ENCODE assay signal across 10 mouse cellular contexts in genomic region chr2:103592591-103592929, GRCm38 (mm10). TPM values are rescaled to one million over a fixed set of nuclear protein-coding genes. Genes with fewer than 3 reads are reported as not detected.
DNase-seq lines count a peak whose midpoint lies in the region; ATAC-seq lines count a peak whose summit lies in the region.
"Had no signal": no experiment of that assay in that cellular context is flagged by ENCODE, and none has a peak within 500 bp of the region (broad histone marks: within the 10 kb centered on the region; RNA-seq: fewer than 3 reads in every experiment).

No protein-coding gene starts in this region.

- no peak overlapping the region for H3K4me3 ChIP-seq in heart, embryonic 15.5 days
- no peak overlapping the region for H3K4me3 ChIP-seq in forebrain, embryonic 10.5 days
- no peak overlapping the region for H3K4me3 ChIP-seq in hindbrain, embryonic 13.5 days
- H3K4me3 ChIP-seq in midbrain, embryonic 14.5 days (replicated peaks; ENCODE audit: low read depth, low read length): no peak overlapping the region
- H3K4me3 ChIP-seq: lung, embryonic 15.5 days; myocyte had no signal

- peak overlapping the region; percentile 11; the same call in 1 of the 2 replicates for H3K4me2 ChIP-seq in heart, embryonic 15.5 days
- no peak overlapping the region for H3K4me2 ChIP-seq in hindbrain, embryonic 13.5 days
- 0 out of 2 replicates have a peak overlapping the region, but pooled peaks have one; percentile 0 for H3K4me2 ChIP-seq in midbrain, embryonic 14.5 days (ENCODE audit: low read length)
- H3K4me2 ChIP-seq: lung, embryonic 15.5 days had no signal

- peaks cover 94% of the 10 kb centered on the region for H3K4me1 ChIP-seq in heart, embryonic 15.5 days (replicated peaks)
- H3K4me1 ChIP-seq in forebrain, embryonic 10.5 days: peaks cover 52% of the 10 kb centered on the region
- peaks cover 42% of the 10 kb centered on the region for H3K4me1 ChIP-seq in hindbrain, embryonic 13.5 days (replicated peaks)
- peaks cover 22% of the 10 kb centered on the region for H3K4me1 ChIP-seq in midbrain, embryonic 14.5 days (ENCODE audit: control insufficient read depth, insufficient read depth, low read length)

- 0 out of 2 replicates have a peak, but pooled peaks have one; percentile 11 for ATAC-seq in heart, embryonic 15.5 days (replicated peaks; ENCODE audit: insufficient number of reproducible peaks, insufficient read depth, low FRiP score, low read depth)
- ATAC-seq in hindbrain, embryonic 13.5 days (ENCODE audit: low FRiP score): peak; percentile 29; the same call in 1 of the 2 replicates
- ATAC-seq in midbrain, embryonic 14.5 days (ENCODE audit: low FRiP score, low TSS enrichment): 0 out of 2 replicates have a peak, but pooled peaks have one; percentile 46

- no peak for DNase-seq in heart, adult 18-20 months
- DNase-seq in forebrain, embryonic 10.5 days (ENCODE audit: extremely low spot score, low spot score): no peak
- DNase-seq in midbrain, embryonic 14.5 days: no peak
- no peak for DNase-seq in urinary bladder, adult 2 months (ENCODE audit: low spot score)
- no peak for DNase-seq in lung, postnatal 36 days
- no peak for DNase-seq in c-Kit-positive CD71-positive TER-119-positive erythroid progenitor cells, embryonic 14.5 days (ENCODE audit: low spot score)

- H3K27me3 ChIP-seq in heart, embryonic 15.5 days: no peaks in the 10 kb centered on the region
- H3K27me3 ChIP-seq in forebrain, embryonic 10.5 days (ENCODE audit: poor library complexity, severe bottlenecking): no peaks in the 10 kb centered on the region
- H3K27me3 ChIP-seq in hindbrain, embryonic 13.5 days: no peaks in the 10 kb centered on the region
- H3K27me3 ChIP-seq in midbrain, embryonic 14.5 days (ENCODE audit: control insufficient read depth, insufficient read depth, low read length): no peaks in the 10 kb centered on the region
- H3K27me3 ChIP-seq: lung, embryonic 15.5 days had no signal

- H3K36me3 ChIP-seq in heart, embryonic 15.5 days: no peaks in the 10 kb centered on the region
- H3K36me3 ChIP-seq in forebrain, embryonic 10.5 days (replicated peaks): no peaks in the 10 kb centered on the region
- no peaks in the 10 kb centered on the region for H3K36me3 ChIP-seq in hindbrain, embryonic 13.5 days
- no peaks in the 10 kb centered on the region for H3K36me3 ChIP-seq in midbrain, embryonic 14.5 days (ENCODE audit: control insufficient read depth, insufficient read depth, low read length)
- H3K36me3 ChIP-seq: lung, embryonic 15.5 days had no signal

- H3K9ac ChIP-seq in heart, embryonic 15.5 days: no peak overlapping the region
- H3K9ac ChIP-seq in hindbrain, embryonic 13.5 days: peak overlapping the region; percentile 1; the same call in 1 of the 2 replicates
- no peak overlapping the region for H3K9ac ChIP-seq in midbrain, embryonic 14.5 days (replicated peaks; ENCODE audit: low read length)
- H3K9ac ChIP-seq: lung, embryonic 15.5 days had no signal

- H3K27ac ChIP-seq in heart, embryonic 15.5 days: peak overlapping the region; percentile 75
- H3K27ac ChIP-seq in forebrain, embryonic 10.5 days: peak overlapping the region; percentile 12; the same call in 1 of the 2 replicates
- peak overlapping the region; percentile 63 for H3K27ac ChIP-seq in hindbrain, embryonic 13.5 days
- peak overlapping the region; percentile 14 for H3K27ac ChIP-seq in midbrain, embryonic 14.5 days (replicated peaks; ENCODE audit: low read depth, low read length)

- WGBS in heart, embryonic 15.5 days: 32% methylated on average over 3 of the region's 3 CpGs
- WGBS in forebrain, embryonic 10.5 days: 79% methylated on average over 3 of the region's 3 CpGs
- 78% methylated on average over 3 of the region's 3 CpGs for WGBS in hindbrain, embryonic 13.5 days
- WGBS in midbrain, embryonic 14.5 days: 75% methylated on average over 3 of the region's 3 CpGs

- H3K9me3 ChIP-seq in heart, embryonic 15.5 days (replicated peaks): no peaks in the 10 kb centered on the region
- no peaks in the 10 kb centered on the region for H3K9me3 ChIP-seq in forebrain, embryonic 10.5 days
- H3K9me3 ChIP-seq in hindbrain, embryonic 13.5 days: no peaks in the 10 kb centered on the region
- no peaks in the 10 kb centered on the region for H3K9me3 ChIP-seq in midbrain, embryonic 14.5 days (ENCODE audit: control insufficient read depth, low read length)
- H3K9me3 ChIP-seq: lung, embryonic 15.5 days had no signal

RNA-seq across cellular contexts. Expression of gene Abtb2, which starts 26.4 kb away (rescaled TPM):
- 20.2 and 21.4 TPM in 2 replicates for polyA plus RNA-seq in heart, embryonic 15.5 days (2015; fragmentation: Nextera tagmentation; extraction: Ambion mirVana)
- total RNA-seq in heart, adult 18-20 months (2021): 10 to 100 TPM; 22.1 to 26.7 TPM
- 11.5 and 12.9 TPM in 2 replicates for polyA plus RNA-seq in forebrain, embryonic 10.5 days (2016; fragmentation: Nextera tagmentation; extraction: Ambion mirVana)
- polyA plus RNA-seq in hindbrain, embryonic 13.5 days (2015; fragmentation: Nextera tagmentation; extraction: Ambion mirVana): 10.9 and 13.1 TPM in 2 replicates
- 8.3 and 10.2 TPM in 2 replicates for polyA plus RNA-seq in midbrain, embryonic 14.5 days (2014; fragmentation: Nextera tagmentation; extraction: Ambion mirVana)
- 4.2 and 4.3 TPM in 2 replicates for polyA plus RNA-seq in urinary bladder, adult 2 months (2012; rRNA removed)

Comparison
In these comparisons a context has a peak if more than half of its experiments do, and no peak if none do; other contexts are left out.
1. H3K27ac ChIP-seq: peak in every context shown above with its lines; median percentile 75 in heart, embryonic 15.5 days; 63 in hindbrain, embryonic 13.5 days; 14 in midbrain, embryonic 14.5 days; 12 in forebrain, embryonic 10.5 days.